Mouse (Mus musculus): ENCODE data around the gene Tns2.
"Not testable (repeated sequence)": the region's sequence is repeated elsewhere in the genome, so short reads cannot be mapped to it uniquely, and the experiment has no call there.

The Tns2 gene

DNA sequence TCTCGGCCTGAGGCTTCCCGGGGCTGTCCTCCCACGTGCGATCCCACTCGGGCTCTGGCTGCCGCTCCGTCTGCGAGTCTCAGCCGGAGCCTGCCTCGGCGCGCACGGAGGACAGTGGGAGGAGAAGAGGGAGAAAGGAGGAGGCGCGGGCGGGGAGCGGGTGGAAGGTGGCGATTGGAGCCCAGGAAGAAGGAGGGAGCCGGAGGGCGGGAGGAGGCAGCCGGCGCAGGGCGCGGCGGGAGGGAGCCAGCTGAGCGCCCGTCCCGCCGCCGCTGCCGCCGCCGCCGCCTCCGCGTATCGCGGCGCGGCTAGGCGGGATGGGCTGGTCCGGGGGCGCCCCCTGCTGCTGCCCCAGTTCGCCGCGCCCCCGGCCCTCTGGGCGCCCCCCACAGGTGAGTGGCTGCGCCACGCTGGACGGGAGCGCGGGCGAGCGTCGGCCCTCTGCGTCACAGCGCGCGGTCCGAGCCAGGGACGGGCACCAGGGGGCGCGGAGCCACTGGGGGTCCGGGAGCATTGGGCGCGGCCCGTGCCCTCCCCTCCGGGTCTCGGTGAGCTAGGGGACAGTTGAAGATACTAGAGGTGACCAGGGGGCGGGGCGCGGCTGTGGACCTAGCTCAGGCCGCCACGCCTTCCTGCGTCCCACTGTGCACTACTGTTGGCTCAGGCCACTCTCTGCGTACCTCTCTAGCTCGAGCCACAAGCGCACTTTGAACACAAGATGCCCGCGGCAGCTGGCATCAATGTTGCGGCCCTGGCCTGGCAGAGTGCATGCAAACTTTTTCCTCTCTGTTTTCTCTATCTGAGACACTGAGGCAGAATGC is at the start of gene Tns2:
Gene Tns2, plus strand, starts transcription at position 253 of the 821 bp plus-strand sequence.
- peak; percentile 92 for DNase-seq

DNA sequence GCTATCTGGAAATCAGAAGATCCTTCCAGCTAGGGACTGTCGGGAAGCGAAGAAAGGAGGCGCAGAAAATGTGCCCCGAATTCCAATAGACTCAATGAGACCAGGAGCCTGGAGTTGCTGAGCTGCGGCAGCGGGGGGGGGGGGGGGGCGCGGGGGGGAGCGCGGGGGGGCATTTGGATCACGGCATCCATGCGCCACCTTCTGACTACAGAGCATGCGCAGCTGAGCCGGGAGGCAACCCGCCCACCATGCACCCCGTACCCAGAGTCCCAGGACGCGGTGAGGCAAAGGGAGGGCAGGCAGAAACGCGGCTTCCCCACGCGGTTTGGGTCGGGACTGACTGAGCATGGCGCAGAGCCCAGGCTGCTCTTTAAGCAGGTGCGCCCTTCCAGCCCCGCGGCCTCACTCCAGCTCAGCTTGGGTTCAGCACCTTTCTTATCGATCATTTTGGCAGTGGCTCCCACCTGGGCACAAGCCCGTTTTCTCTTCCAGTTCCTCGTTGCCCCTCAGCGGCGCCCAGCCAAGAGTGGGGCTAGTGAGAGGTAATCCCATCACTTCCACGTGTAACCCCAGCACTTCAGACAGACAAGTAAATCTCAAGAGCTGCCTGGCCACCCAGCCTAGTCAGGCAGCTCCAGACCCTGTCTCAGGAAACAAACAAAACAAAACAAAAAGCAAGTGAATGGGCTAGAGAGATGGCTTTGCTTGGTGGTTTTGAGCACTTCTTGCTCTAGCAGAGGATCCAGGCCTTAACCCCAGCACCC is 48.1 kb upstream of the Tns2 start:
- DNase-seq = peak; percentile 75

DNA sequence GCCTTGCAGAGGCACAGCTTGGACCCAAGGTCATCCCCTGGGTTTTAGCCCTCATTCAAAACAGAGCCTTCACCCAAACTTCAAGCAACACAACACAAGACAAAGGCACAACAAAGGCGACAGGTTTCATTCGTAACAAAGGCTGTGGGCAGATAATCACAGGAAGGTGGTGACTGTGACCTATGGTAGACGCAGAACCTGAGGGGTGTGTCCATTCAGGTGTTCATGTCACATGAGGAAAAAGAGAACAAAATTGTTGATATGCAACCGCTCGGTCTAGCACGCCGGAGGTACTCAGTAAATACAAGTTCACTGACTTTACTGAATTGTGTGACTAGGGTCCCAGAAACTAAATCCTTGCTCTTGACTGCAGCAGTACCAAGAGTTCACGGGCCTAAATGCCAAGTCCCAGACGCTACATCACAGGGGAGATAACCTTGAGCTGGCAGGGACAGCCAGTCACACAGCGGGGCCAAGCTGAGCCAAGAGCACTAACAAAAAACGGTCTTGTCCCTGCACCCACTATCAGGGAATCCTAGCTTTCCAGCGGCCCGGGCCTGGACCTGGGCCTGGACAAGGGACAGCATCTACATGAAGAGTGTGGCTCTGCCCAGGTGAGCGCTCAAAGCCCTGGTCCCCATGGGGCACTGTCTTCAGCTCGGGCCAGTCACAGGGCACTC is 43.6 kb upstream of the Tns2 start:
- no peak for DNase-seq

DNA sequence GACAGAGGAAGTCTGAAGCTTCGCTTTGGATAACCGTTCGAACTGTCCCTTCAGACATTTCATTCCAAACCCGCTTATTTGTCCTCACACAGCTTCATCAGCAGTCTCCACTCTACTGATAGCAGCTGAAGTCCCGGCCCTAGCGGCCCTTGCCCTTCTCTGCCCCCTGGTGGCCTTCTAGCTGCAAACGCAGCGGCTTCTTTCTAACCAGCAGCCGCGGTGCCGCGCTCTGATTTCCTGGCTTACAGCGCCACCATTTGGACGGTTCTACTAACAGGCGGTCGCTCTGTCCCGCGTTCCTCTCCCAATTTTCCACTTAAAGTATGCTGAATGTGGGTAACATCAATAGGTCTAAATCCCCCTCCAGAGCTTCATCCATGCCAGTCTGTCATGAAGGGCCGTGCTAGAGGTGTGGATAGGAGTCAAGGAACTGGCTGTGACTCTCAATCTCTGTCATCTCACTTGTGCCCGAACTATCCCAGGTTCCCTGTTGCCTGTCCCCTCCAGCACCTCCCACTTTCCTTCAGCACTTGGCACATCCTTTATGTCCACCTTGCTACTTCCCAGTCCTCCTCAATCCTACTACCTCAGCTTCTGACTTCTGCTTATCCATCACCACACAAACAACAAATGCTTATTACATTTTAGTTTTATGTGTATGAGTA is 34.4 kb upstream of the Tns2 start:
- DNase-seq = peak; percentile 97

GRCm38 (mm10) chr15:102070476-102071467 is 29.4 kb upstream of the Tns2 start:
- DNase-seq = no peak

GRCm38 (mm10) chr15:102072963-102073558 is 27.2 kb upstream of the Tns2 start:
- DNase-seq = no peak

GRCm38 (mm10) chr15:102073559-102074069 is 26.6 kb upstream of the Tns2 start, which contains the start of gene Eif4b:
Gene Eif4b (plus strand): TSS chr15:102073773.
- peak; percentile 100 for DNase-seq

- peak; percentile 83 for DNase-seq
Observed at GRCm38 (mm10) chr15:102074070-102074731, 26.0 kb upstream of the Tns2 start.

DNA sequence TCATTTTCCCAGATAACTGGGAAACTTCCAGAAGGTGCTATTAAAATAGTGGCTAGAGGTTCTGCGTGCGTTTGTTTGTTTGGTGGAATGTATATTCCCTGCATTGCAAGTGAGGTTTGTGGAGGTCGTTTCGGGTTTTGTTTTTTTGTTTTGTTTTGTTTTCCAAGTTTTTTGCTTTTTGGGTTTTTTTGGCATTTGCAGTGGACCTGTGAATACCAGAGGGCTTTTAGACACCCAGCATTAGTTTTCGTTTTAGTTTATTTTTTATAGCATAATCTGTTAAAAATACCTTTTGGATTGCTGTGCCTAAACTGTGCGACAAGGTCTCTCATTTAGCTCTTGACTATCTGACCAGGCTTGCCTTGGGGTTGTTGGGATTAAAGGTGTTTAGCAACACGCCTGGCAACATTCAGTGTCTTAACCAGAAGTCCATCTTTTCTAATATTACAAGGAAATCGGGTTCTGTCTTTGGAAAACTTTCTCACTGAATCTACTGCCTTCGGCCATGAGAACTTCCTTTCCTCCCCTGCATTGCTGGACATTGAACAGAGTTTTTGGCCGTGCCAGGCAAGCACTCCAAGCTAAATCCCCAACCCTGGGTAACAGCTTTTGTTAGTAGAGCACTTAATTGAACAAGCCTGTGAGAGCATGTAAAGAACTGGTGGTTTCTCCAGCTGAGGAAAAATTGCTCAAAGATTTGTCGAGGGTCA is 25.2 kb upstream of the Tns2 start:
- DNase-seq = no peak

GRCm38 (mm10) chr15:102077111-102077677 is 23.0 kb upstream of the Tns2 start:
- no peak for DNase-seq

- DNase-seq = no peak
Observed at GRCm38 (mm10) chr15:102079221-102079620, 21.0 kb upstream of the Tns2 start.

- not testable (repeated sequence) for DNase-seq
Observed at GRCm38 (mm10) chr15:102079924-102080323, 20.3 kb upstream of the Tns2 start.

DNA sequence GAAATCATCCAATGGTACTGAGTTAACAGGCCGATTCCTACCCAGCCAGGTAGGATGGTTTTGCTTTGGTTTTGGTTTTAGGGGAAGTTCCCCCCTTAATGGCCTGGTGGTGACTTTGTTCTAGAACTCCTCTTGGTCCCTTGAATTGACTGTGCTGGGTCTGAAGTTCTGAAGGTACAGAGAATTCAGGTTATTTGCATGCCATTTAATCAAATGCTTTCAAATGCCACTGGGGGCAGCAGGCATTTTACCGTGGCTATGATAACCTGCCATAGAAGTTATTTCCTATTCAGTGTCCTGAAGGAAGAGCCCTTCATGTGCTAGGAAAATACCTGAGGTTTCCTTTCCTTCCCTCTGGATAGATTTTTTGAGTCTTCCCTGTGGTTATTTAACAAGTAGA is 19.8 kb upstream of the Tns2 start:
- no peak for DNase-seq

GRCm38 (mm10) chr15:102082148-102082547 is 18.1 kb upstream of the Tns2 start:
- no peak for DNase-seq

DNA sequence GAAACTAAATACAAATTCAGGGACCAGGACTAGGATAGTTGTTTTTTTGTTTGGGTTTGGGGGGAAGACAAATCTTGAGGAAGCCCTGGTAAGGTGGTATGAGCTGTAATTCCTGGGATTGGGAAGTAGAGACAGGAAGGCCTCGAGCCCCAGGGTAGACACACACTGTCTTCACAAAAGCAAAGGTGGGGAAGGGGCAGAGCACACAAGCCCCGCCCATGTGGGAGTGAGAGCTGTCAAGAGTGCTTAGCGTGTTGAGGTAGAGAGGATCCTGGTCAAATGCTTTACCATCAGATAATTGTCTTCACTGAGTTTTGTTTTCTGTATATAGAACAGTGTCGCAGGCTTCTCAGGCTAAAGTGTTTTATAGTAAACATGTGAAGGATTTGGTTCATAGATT is 17.2 kb upstream of the Tns2 start:
- DNase-seq = no peak

DNA sequence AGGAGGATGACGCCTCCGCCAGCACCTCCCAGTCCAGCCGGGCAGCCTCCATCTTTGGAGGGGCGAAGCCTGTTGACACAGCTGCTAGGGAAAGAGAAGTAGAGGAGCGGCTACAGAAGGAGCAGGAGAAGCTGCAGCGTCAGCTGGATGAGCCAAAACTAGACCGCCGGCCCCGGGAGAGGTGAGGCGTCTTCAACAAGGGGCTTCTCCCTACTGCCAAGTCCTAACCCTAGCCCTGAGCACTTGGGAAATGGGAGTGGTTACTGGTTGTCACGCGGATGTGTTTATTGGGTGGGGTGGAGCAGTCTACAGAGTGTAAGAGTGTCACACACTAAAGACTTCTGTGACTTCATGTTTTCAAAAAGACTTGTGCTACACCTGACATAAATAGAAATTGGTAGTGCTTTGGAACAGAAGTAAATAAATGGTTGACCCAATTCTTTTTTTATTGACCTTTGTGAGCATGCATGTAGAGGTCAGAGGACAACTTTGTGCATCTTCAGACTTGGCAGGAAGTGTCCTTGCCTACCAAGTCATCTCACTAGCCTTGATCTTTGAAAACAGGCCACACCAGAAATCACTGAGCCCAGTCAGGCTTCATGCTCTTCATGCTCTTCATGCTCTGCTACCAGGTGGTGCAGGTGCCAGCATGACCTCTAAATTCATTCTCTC is 10.2 kb upstream of the Tns2 start:
- DNase-seq = peak; percentile 30

DNA sequence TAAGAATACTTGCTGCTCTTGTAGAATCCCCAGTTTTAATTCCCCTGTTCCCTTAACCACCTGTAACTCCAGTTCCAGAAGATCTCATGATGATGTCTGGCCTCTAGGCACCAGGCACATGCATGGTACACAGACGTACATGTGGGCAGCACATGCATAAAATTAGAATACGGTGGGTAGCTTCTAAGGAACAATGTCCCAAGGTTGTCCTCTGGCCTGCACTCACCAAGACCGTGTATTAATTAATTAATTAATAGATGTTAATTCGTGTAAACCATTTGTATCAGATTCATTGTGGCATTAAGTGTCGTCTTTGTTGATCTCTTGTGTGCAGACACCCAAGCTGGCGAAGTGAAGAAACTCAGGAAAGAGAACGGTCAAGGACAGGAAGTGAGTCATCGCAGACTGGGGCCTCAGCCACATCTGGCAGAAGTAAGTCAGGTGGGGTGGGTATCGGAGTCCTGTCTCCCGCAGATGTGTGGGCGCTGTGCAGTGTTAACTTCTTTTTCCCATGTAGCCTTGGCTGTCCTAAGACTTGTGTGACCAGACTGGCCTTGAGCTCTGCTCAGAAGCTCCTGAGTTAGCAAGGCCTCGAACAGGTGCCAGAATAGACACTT is 9.0 kb upstream of the Tns2 start:
- DNase-seq = no peak

GRCm38 (mm10) chr15:102091688-102092087 is 8.5 kb upstream of the Tns2 start:
- no peak for DNase-seq
